Mouse (Mus musculus) CD4-positive, CD25-positive, alpha-beta regulatory T cell, adult 4 months (primary cell): ENCODE results near the gene Tmem38b. TPM values are rescaled to one million over a fixed set of nuclear protein-coding genes. Genes with fewer than 3 reads are reported as not detected.

Experiments used
- ATAC-seq: one replicate; pipeline ENCODE4 v1.8.0; 2017
- polyA plus RNA-seq, 2 experiments: library from polyadenylated mRNA; unstranded; fragments of 100-300 nt; shearing (Covaris generic); gene quantifications; one replicate each; pipeline ENCODE4 v1.2.1; 2017

Gene Tmem38b
- polyA plus RNA-seq, 2 experiments from 2014 or later = 15.0 to 17.3 TPM

- ATAC-seq = no peak
Observed at GRCm38 (mm10) chr4:53886342-53887088, 60.7 kb downstream of the Tmem38b start.

DNA sequence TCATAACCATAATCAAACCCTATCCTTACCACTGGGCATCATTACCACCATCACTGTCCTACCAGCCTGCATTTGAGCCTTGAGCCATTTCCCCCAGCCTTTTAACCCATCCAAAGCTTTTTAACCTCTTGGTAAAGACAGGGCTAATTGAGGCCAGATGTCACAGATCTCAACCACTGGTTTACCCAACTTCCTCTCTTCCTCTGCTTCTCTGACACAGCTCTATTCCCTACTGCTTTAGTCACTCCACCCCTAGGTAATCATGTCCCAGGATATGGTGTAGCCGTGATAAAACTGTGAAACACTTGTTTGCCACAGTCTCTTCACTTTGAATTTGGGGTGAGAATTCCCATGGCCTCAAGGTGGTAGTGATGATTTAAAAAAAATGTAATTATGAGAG, 69.5 kb downstream of the Tmem38b start:
- no peak for ATAC-seq

GRCm38 (mm10) chr4:53896150-53896833, 70.4 kb downstream of the Tmem38b start:
- ATAC-seq = no peak

- ATAC-seq = no peak
Observed at GRCm38 (mm10) chr4:53900386-53900971, 74.6 kb downstream of the Tmem38b start.

GRCm38 (mm10) chr4:53904335-53904734, 78.5 kb downstream of the Tmem38b start:
- ATAC-seq = no peak

- ATAC-seq = peak; percentile 85
Observed at GRCm38 (mm10) chr4:53905537-53905936, 79.7 kb downstream of the Tmem38b start.

- no peak for ATAC-seq
Observed at GRCm38 (mm10) chr4:53907071-53907470, 81.2 kb downstream of the Tmem38b start.

Other genes starting within 250 kb of the Tmem38b start
- 1 to 10 TPM; 2.8 to 5.0 TPM for gene Fsd1l, start 194.6 kb upstream of the Tmem38b start, polyA plus RNA-seq
- gene Fktn, start 112.0 kb upstream of the Tmem38b start, polyA plus RNA-seq = 1 to 10 TPM; 4.8 to 6.2 TPM
- not detected for gene Tal2, start 46.3 kb upstream of the Tmem38b start, polyA plus RNA-seq